Mouse (Mus musculus) E14TG2a.4 (cell line): ENCODE results near the gene Cpxm1.
"Not testable (repeated sequence)": the region's sequence is repeated elsewhere in the genome, so short reads cannot be mapped to it uniquely, and the experiment has no call there.

Experiments
- H3K27me3 ChIP-seq: 2 replicates; pipeline ENCODE4 v1.6.1; 2014; ENCODE audit warnings: low read length, control low read depth; ENCODE audit not compliant: insufficient read depth
- H3K36me3 ChIP-seq: 2 replicates; pipeline ENCODE4 v1.6.1; 2014; ENCODE audit warnings: low read length, control low read depth; ENCODE audit not compliant: insufficient read depth
- H3K4me1 ChIP-seq: replicated peaks from 2 replicates; pipeline ENCODE4 v1.6.1; 2014; ENCODE audit warnings: low read depth, low read length, control low read depth
- H3K4me3 ChIP-seq: replicated peaks from 2 replicates; pipeline ENCODE4 v1.5.1; 2014; ENCODE audit warnings: mild to moderate bottlenecking, low read length
- H3K9me3 ChIP-seq: 2 replicates; pipeline ENCODE4 v1.6.1; 2014; ENCODE audit warnings: low read length, control low read depth
- CTCF ChIP-seq: conservative IDR thresholded peaks from 2 replicates; pipeline ENCODE4 v1.5.1; 2014; ENCODE audit warnings: low read length
- NANOG ChIP-seq: IDR thresholded peaks from 2 replicates; pipeline ENCODE4 v1.6.1; 2014; ENCODE audit warnings: borderline replicate concordance, low read length, mixed read lengths
- POU5F1 ChIP-seq: IDR thresholded peaks from 2 replicates; pipeline ENCODE4 v1.6.1; 2014; ENCODE audit warnings: low read length, borderline replicate concordance

The Cpxm1 gene

DNA sequence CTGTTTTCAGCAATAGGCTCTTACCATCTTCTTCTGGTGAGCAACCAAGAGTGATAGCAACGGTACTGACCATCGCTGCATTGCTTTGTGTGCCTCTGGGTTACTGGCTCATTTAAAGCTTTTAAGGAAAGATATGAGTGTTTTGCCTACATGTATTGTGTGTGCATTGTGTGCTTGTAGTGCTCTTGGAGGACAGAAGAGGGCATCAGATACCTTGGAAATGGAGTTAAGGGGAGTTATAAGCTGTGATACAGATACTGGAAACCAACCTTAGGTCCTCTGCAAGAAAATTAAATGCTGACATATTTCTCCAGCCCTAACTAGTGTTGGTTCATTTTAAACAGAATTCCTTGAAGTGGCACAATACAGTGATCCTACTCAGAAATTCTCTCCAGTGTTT is 8.6 kb downstream of the Cpxm1 start:
- TF ChIP-seq CTCF (peak; percentile 37), NANOG (no peak)
- Histone ChIP-seq H3K4me1 (no peaks in the 10 kb centered on the region), H3K4me3 (no peak overlapping the region), H3K27me3 (0 out of 2 replicates have a peak, but pooled peaks cover 4% of the 10 kb centered on the region), H3K9me3 (peaks cover 23% of the 10 kb centered on the region), H3K36me3 (peaks cover 20% of the 10 kb centered on the region)

DNA sequence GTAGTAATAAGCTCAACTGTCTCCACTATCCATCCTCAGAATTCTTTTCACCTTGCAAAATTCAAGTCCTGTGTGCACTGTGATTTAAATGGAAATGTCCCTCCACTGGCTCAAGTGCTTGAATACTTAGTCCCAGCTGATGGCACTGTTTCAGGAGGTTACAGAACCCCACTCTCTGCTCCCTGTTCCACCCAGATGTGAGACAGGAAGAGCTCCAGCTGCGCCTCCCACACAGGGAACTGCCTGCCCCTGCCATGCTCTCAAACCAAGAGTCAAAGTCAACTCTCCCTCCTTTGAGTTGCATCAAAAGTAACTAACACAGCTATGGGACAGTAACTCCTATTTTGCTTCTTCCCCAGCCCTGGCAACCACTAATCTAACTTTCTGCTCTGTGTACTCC is 11.2 kb downstream of the Cpxm1 start:
- TF ChIP-seq CTCF (no peak), NANOG (no peak), POU5F1 (no peak)
- no peaks in the 10 kb centered on the region for H3K4me1 ChIP-seq
- H3K9me3 ChIP-seq: peaks cover 23% of the 10 kb centered on the region
- 0 out of 2 replicates have a peak, but pooled peaks cover 10% of the 10 kb centered on the region for H3K27me3 ChIP-seq
- peaks cover 5% of the 10 kb centered on the region for H3K36me3 ChIP-seq
- H3K4me3 ChIP-seq: no peak overlapping the region

DNA sequence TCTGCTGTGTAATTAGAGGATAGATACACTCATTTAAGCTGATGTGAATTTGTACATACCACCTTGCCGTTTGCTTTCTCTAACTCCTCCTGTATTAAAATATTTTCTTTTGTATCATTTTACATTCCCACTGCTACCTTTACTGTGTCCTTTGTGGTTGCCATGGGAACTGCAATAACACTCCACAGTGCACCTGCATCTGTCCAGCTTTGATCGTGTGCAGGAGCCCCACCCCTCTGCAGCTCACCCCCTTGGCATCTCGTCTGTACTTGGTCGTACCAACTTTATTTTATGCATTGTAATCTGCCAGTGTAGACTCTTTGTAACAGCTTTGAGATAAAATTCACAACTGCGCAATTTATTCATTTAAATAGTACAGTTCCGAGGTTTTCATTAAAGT is 13.5 kb downstream of the Cpxm1 start:
- H3K9me3 ChIP-seq: peaks cover 23% of the 10 kb centered on the region
- H3K4me1 ChIP-seq: no peaks in the 10 kb centered on the region
- no peaks in the 10 kb centered on the region for H3K36me3 ChIP-seq
- TF ChIP-seq POU5F1: no peak
- TF ChIP-seq NANOG: no peak
- no peak for TF ChIP-seq CTCF
- H3K4me3 ChIP-seq: no peak overlapping the region
- H3K27me3 ChIP-seq: peaks cover 13% of the 10 kb centered on the region

DNA sequence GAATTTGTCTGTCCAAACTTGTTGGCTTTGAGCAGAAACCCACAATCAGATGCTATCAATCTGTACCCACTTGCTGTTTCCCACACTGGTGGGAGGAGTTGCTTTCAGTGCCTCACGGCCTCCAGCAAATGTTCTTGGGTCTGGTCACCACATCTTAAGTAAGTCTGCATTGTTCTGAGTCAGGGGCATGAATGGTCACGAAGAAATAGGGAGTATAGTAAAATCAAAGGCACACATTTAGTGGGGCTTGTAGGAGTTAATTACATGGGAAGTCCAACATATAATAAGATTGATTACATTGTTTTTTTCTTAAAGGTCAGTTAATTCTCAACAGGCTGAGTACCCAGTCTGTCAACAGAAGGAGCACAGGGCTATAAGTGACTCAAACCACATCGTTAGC is 14.2 kb downstream of the Cpxm1 start:
- TF ChIP-seq CTCF: no peak
- no peak for TF ChIP-seq NANOG
- TF ChIP-seq POU5F1: no peak
- peaks cover 23% of the 10 kb centered on the region for H3K9me3 ChIP-seq
- no peak overlapping the region for H3K4me3 ChIP-seq

DNA sequence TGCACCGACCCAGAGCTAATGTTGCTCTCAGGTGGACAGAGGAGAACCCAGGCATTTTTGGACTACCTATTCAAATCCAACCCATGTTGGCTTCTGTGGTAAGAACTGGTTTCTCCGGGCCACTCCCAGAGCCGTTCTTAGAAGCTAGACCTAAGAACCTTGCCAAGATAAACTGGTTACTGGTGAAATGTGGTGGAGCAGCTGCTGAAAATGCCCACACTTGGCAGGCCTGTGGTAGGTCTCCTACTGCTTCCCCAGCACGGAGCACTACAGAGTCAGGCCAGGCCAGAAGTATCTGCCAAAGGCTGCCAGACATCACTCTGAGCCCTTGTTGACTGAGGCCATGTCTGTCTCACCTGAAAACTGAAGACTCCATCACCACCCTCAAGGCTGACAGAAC is 22.4 kb downstream of the Cpxm1 start:
- Histone ChIP-seq H3K27me3 (peaks cover 36% of the 10 kb centered on the region), H3K4me3 (no peak overlapping the region), H3K4me1 (no peaks in the 10 kb centered on the region), H3K9me3 (no peaks in the 10 kb centered on the region), H3K36me3 (no peaks in the 10 kb centered on the region)
- TF ChIP-seq CTCF (no peak), NANOG (no peak), POU5F1 (no peak)

More for the DNA sequence above, 14.2 kb downstream of the Cpxm1 start:
- no peaks in the 10 kb centered on the region for H3K36me3 ChIP-seq
- no peaks in the 10 kb centered on the region for H3K4me1 ChIP-seq
- peaks cover 14% of the 10 kb centered on the region for H3K27me3 ChIP-seq

DNA sequence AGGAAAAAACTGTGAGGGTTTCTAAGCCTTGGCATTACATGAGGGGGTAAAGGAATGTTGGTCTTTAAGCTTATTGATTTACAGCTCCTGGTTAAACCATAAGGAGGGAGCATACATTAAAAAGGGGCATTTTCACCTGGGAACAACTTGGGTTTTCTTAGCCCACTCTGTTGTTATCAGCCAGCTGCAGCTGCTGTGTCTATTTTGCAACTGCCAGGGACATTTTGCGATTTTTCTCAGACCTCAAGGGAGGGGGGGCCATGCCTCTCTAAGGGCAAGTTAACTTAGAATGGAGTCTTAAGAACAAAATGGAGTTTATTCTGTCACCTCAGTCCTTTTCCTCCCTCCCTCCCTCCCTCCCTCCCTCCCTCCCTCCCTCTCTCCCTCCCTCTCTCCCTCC is 24.3 kb downstream of the Cpxm1 start:
- H3K27me3 ChIP-seq: peaks cover 43% of the 10 kb centered on the region

DNA sequence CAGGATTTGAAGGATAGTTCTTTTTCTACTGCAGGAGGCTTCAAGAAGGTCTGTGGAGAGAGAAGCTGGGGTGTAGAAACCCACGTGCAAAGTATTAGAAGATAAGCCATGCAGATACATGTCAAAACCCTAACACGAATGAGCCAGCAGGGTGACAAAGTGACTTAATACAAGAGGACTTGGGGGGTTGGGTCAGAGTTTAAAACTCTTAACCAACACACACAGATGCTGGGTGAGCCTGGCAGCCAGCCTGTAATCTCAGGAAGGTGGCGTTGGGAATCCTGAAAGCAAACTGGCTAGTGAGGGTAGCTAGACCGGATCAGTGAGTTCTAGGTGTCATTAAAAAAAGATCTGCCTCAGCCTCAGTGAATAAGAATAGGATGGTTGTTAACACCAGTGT is 30.0 kb downstream of the Cpxm1 start:
- no peaks in the 10 kb centered on the region for H3K9me3 ChIP-seq
- peaks cover 59% of the 10 kb centered on the region for H3K27me3 ChIP-seq
- peaks cover 11% of the 10 kb centered on the region for H3K4me1 ChIP-seq
- no peaks in the 10 kb centered on the region for H3K36me3 ChIP-seq
- H3K4me3 ChIP-seq: no peak overlapping the region
- TF ChIP-seq POU5F1 (no peak), CTCF (no peak), NANOG (no peak)

More for the DNA sequence above, 24.3 kb downstream of the Cpxm1 start:
- H3K4me3 ChIP-seq, H3K4me1 ChIP-seq, H3K36me3 ChIP-seq, H3K9me3 ChIP-seq: not testable (repeated sequence)

DNA sequence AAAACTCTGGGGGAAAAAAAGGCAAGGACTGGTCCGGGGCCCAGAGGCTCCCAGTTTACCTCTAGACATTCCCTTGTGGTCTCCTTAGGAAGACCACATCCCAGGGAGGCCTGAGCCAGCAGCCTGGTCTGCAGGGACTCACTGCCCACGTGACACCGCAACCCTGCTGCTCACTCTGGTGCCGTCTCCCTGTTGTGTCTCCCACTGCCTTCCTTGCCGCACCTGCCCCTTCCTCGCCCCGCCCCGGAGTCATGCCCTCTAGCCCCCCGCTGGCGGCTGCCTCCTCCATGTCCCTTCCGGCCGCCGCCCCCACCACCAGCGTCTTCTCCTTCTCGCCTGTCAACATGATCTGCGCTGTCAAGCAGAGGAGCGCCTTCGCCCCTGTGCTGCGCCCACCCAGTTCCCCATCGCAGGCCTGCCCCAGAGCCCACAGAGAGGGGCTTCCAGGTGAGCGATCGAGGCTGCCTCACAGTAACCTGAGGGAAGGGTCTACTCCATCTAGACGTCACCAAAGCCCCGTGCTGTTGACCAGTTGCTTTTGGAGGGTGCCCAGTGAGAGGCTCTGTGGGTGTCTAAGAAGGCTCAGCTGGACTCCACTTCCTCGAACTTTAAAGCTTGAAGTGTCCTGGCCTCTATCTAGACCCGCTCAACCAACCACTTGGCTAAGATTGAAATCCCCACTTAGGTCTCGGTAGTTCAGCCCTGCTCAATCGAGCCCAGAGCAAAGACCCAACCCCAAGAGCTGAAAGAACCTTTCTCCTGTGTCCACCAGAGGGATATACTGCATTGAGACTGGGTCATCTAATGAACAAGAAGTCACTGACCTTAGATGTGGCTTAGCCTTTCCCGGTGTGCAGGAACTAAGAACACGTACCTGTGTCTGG is 31.9 kb downstream of the Cpxm1 start:
- H3K27me3 ChIP-seq: peaks cover 78% of the 10 kb centered on the region
- H3K4me3 ChIP-seq: peak overlapping the region; percentile 63
- peaks cover 19% of the 10 kb centered on the region for H3K4me1 ChIP-seq
- H3K9me3 ChIP-seq: 0 out of 2 replicates have a peak, but pooled peaks cover 2% of the 10 kb centered on the region
- H3K36me3 ChIP-seq: no peaks in the 10 kb centered on the region
- no peak for TF ChIP-seq POU5F1
- no peak for TF ChIP-seq CTCF
- TF ChIP-seq NANOG: no peak
